Mouse (Mus musculus) liver (tissue): ENCODE measurements around the gene Olfr979.
"Not testable (repeated sequence)": the region's sequence is repeated elsewhere in the genome, so short reads cannot be mapped to it uniquely, and the experiment has no call there.

Experiments
- DNase-seq: peaks from one replicate; pipeline ENCODE4 v3.0.0-alpha.2; 2020; ENCODE audit warnings: mixed read lengths

The Olfr979 gene

DNA sequence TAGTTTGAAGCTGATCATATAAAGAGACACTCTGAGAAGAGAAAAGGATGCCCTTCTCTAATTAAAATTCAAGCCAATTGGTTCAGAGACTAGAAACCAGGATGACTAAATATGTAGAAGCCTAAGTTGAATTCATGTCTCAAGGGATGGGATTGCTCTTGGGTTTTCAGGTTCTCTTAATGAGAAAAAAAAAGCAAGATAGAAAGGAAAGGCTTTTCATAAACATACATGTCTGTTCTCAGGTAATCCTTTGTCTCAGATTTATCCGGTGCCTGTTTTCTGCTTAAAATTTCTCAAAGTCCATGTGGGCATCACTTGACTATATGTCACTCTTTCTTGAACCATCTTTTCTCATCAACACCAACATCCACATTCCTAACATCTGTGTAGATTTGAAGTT is at the start of gene Olfr979:
Gene Olfr979, minus strand, starts transcription at position 101 of the 400 bp plus-strand sequence.
- no peak for DNase-seq

DNA sequence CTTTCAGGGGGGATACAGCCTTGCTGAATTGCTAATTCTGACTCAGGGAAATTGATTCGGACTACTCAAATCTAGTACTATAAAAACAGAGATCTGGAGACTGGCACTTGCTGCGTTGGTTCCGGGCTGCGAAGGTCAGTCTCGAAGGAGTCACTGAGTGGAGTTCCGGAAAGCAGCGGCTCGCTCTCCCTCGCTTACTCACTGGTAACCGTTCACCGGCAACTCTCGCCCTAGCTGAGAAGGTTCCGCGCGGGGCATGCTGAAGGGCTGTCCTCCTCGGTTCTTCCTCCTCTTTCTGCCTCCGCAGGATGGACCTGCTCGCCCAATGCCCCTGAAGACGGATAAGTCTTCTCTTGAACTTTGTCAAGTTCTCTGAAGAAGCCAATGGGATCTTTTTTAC is 46.9 kb upstream of the Olfr979 start:
- no peak for DNase-seq

DNA sequence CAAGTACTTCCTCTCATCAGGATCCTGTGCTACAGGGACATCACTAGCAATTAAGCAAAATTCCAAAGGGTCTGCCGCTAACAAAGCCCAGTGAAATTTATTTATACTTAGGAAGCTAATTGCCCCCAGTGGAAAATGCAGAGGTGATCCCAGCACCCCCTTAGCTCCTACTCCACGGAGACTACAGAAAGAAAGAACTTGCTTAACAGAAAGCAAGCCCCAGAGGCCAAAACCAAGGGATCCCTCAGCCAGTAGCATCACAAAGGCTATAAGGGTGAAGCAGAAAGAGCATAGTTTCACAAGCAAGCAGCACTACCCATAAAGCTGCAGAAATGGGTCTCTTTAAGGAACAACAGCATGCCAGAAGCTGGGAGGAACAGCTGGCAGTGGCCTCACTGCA is 17.9 kb upstream of the Olfr979 start, which contains the start of gene Olfr981:
Gene Olfr981, plus strand, starts transcription at position 301 of the 400 bp plus-strand sequence.
- no peak for DNase-seq

DNA sequence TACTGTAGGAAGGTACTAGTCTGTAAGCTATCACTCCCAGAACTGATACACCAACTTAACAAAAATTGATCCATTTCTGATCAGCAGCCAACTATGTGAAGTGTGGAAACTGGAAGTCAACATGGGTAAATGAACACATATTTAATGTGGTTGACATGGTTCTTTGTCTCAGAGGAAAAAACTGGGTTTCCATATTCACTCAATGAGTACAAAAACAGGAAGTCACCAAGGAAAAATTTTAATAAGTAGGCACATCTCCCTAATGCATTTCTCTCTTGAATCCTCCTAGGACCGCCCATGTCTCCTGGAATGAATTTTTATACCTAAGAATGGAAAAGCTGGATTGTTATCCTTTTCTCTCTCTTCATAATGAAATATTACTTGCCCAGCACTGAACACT is 6.2 kb upstream of the Olfr979 start, which contains the start of gene Olfr980:
Gene Olfr980, minus strand, starts transcription at position 101 of the 400 bp plus-strand sequence.
- no peak for DNase-seq

DNA sequence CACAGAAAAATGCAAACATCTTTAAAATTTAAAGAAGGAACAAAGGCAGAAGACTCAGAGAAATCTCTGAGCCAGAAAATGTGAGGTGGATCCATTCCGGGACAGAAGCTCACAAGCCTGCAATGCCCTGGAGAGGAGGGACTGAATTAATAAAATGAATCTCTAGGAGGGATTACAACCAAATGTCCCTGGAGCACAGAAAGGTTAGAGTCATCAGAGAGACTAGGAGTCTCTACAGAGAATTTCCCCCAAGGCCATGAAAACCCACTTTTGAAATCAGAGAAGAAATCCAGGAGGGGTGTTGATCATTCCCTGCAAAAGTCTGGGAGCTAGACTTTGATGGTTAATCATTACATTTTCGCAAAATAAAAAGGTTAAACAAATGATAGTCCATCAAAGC is 11.5 kb downstream of the Olfr979 start, which contains the start of gene Olfr978:
Gene Olfr978, plus strand, starts transcription at position 301 of the 400 bp plus-strand sequence.
- DNase-seq, result no peak

DNA sequence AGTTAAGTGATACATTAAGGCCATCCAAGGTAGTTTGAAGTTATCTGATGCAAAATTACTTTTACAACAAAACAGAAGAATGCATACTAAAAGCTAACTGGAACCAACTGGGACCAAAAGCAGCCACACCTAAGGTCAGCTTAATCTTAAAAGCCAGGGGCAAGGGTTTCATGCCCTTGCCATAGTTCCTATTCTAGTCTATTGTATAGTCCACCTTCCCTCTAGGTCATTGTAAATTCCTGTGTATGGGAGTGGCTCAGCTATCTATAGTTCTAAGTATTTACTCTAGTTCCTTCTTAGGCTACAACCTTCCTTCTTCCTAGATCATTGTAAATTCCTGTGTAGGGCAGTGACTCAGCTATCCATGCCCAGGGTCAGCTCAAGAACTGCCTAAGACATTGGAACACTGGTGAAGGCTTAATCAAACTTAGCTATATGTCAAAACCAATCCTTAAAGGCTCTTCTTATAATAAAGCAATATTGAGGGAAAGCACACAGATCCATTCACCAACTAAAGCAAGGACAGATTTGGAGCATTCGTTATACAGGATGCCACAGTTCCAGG is 26.6 kb downstream of the Olfr979 start:
- DNase-seq, result not testable (repeated sequence)

DNA sequence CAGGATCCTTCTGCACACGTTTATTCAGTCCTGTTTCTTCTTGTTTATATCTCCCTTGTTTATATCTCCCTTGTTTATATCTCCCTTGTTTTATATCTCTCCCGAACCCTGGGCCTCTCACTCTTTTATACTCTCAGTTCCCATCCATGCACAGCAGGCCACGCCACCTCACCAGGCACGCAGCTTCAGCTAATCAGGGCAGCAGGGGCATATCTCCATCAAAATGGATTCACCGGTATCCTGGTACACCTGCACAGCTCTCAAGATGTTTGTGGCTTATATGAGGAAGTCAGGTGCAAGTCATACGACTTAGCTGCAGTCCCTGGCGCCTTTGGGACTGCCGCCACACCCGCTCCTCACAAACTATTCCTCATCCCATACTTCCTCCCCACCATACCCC is 42.2 kb downstream of the Olfr979 start, which contains the start of gene Olfr976:
Gene Olfr976, minus strand, starts transcription at position 101 of the 400 bp plus-strand sequence.
- not testable (repeated sequence) for DNase-seq

DNA sequence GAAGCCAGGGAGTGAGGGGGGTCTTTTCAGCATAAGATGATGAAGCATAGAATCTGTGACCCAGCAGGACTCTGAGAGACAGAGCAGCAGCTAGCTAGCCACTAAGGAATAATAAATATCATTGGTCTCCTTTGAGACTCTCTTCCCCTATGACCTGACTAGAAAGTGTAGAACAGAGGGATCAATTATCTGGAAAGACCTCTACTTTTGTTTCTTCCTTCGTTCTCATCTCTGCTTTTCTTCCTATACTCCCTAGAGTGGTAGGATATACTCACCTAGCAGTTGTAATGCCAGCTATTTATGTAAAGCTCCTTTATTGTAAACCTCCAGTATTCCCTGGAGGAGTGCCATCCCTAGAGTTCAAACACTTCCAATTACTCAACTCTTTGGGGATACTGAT is 51.3 kb downstream of the Olfr979 start, which contains the start of gene Olfr975:
Gene Olfr975, minus strand, starts transcription at position 101 of the 400 bp plus-strand sequence.
- DNase-seq, result no peak
